Mouse (Mus musculus) testis, adult 2 months (tissue): ENCODE measurements around the gene Olfr1166. TPM values are rescaled to one million over a fixed set of nuclear protein-coding genes. Genes with fewer than 3 reads are reported as not detected.
"Not testable (repeated sequence)": the region's sequence is repeated elsewhere in the genome, so short reads cannot be mapped to it uniquely, and the experiment has no call there.

Experiments
- H3K27ac ChIP-seq: fragments of 200-500 bp; 2 replicates; pipeline ENCODE4 v1.5.1; 2012; ENCODE audit warnings: low read depth, low read length; ENCODE audit not compliant: control insufficient read depth, insufficient read depth
- H3K27me3 ChIP-seq: fragments of 200-500 bp; 2 replicates; pipeline ENCODE4 v1.6.1; 2012; ENCODE audit warnings: mild to moderate bottlenecking, low read length, moderate library complexity; ENCODE audit not compliant: control insufficient read depth, insufficient read depth
- H3K36me3 ChIP-seq: fragments of 200-500 bp; 2 replicates; pipeline ENCODE4 v1.6.1; 2012; ENCODE audit warnings: mild to moderate bottlenecking, low read length; ENCODE audit not compliant: control insufficient read depth, insufficient read depth
- H3K4me1 ChIP-seq: fragments of 200-500 bp; 2 replicates; pipeline ENCODE4 v1.6.1; 2012; ENCODE audit warnings: low read length; ENCODE audit not compliant: control insufficient read depth, insufficient read depth
- H3K4me3 ChIP-seq: fragments of 200-500 bp; 2 replicates; pipeline ENCODE4 v1.5.1; 2012; ENCODE audit warnings: low read depth, mild to moderate bottlenecking, low read length, moderate library complexity, mixed read lengths; ENCODE audit not compliant: control insufficient read depth
- CTCF ChIP-seq: fragments of 200-500 bp; IDR thresholded peaks from 2 replicates; pipeline ENCODE4 v1.5.1; 2012; ENCODE audit warnings: low read depth, mild to moderate bottlenecking, inconsistent platforms, low read length, moderate library complexity; ENCODE audit not compliant: control insufficient read depth, insufficient read depth, insufficient replicate concordance
- POLR2A ChIP-seq: fragments of 200-500 bp; IDR thresholded peaks from 2 replicates; pipeline ENCODE4 v1.6.1; 2012; ENCODE audit warnings: low read depth, mild to moderate bottlenecking, inconsistent platforms, low read length, moderate library complexity; ENCODE audit not compliant: control insufficient read depth
- polyA plus RNA-seq: library from polyadenylated mRNA; depleted of rRNA; stranded (reverse); fragments of >200 nt; gene quantifications from 2 replicates; pipeline ENCODE4 v1.2.3, GENCODE M21; 2012; rRNA removed

The Olfr1166 gene
- polyA plus RNA-seq: not detected in 2 replicates

GRCm38 (mm10) chr2:88128172-88128571 lies at the start of gene Olfr1166:
Gene Olfr1166, minus strand, starts transcription at chr2:88128272.
- Histone ChIP-seq H3K4me3 (no peak within 1 kb of the TSS), H3K36me3 (no peaks in the 10 kb centered on the region), H3K27me3 (no peaks in the 10 kb centered on the region), H3K4me1 (no peaks in the 10 kb centered on the region), H3K27ac (no peak within 1 kb of the TSS)
- TF ChIP-seq CTCF: no peak
- TF ChIP-seq POLR2A: no peak

DNA sequence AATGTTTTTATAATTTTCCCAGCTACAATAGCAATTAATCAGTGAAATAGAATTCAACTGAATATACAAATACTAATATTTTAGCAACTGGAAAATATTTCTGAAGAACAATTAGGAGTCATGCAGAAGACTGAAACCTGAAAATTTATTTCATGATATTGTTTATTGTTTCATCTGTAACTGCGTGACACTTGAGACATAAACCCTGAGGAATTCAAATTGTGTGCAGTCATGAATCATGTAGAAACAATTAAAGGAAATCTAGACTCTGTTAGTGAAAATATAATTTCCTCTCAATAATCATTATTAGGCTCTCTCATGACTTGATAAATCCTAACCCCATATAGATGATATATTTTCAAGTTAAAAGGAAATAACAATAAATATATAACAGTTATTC lies 27.0 kb upstream of the Olfr1166 start, which contains the start of gene Olfr1167:
TSS of gene Olfr1167 (minus strand) at position 101 of the 400 bp plus-strand sequence.
- not testable (repeated sequence) for H3K4me1 ChIP-seq, H3K27me3 ChIP-seq, H3K36me3 ChIP-seq, H3K4me3 ChIP-seq, H3K27ac ChIP-seq

- Histone ChIP-seq H3K4me3 (no peak within 1 kb of the TSS), H3K4me1 (no peaks in the 10 kb centered on the region), H3K27me3 (no peaks in the 10 kb centered on the region), H3K27ac (no peak within 1 kb of the TSS), H3K36me3 (no peaks in the 10 kb centered on the region)
- TF ChIP-seq CTCF: no peak
- TF ChIP-seq POLR2A: no peak
Observed at GRCm38 (mm10) chr2:88093866-88094265, 34.2 kb downstream of the Olfr1166 start, which contains the start of gene Olfr1164. Gene Olfr1164, minus strand, starts transcription at chr2:88093966.

Other genes with a start within 250 kb of the Olfr1166 start
- not detected in 2 replicates for gene Olfr1153, start 233.3 kb downstream of the Olfr1166 start, polyA plus RNA-seq
- not detected in 2 replicates for gene Olfr1154, start 223.1 kb downstream of the Olfr1166 start, polyA plus RNA-seq
- gene Olfr1155, start 183.1 kb downstream of the Olfr1166 start, polyA plus RNA-seq: not detected in 2 replicates
- not detected in 2 replicates for gene Olfr1156, start 175.2 kb downstream of the Olfr1166 start, polyA plus RNA-seq
- not detected in 2 replicates for gene Olfr1157, start 160.0 kb downstream of the Olfr1166 start, polyA plus RNA-seq
- not detected in 2 replicates for gene Olfr74, start 153.6 kb downstream of the Olfr1166 start, polyA plus RNA-seq
- gene Olfr1158, start 138.2 kb downstream of the Olfr1166 start, polyA plus RNA-seq: not detected in 2 replicates
- gene Olfr1160, start 120.0 kb downstream of the Olfr1166 start, polyA plus RNA-seq: not detected in 2 replicates
- gene Olfr1161, start 105.5 kb downstream of the Olfr1166 start, polyA plus RNA-seq: not detected in 2 replicates
- not detected in 2 replicates for gene Olfr73, start 90.6 kb downstream of the Olfr1166 start, polyA plus RNA-seq
- not detected in 2 replicates for gene Olfr1162, start 77.1 kb downstream of the Olfr1166 start, polyA plus RNA-seq
- not detected in 2 replicates for gene Olfr1163, start 56.4 kb downstream of the Olfr1166 start, polyA plus RNA-seq
- gene Olfr1164, start 34.3 kb downstream of the Olfr1166 start, polyA plus RNA-seq: not detected in 2 replicates
- gene Olfr1167, start 26.9 kb upstream of the Olfr1166 start, polyA plus RNA-seq: not detected in 2 replicates
- not detected in 2 replicates for gene Olfr1168, start 53.6 kb upstream of the Olfr1166 start, polyA plus RNA-seq
- not detected in 2 replicates for gene Olfr1170, start 100.1 kb upstream of the Olfr1166 start, polyA plus RNA-seq
- not detected in 2 replicates for gene Olfr1173, start 151.6 kb upstream of the Olfr1166 start, polyA plus RNA-seq
- not detected in 2 replicates for gene Olfr1174-ps, start 186.9 kb upstream of the Olfr1166 start, polyA plus RNA-seq
- gene Olfr1175-ps, start 198.9 kb upstream of the Olfr1166 start, polyA plus RNA-seq: not detected in 2 replicates
- gene Olfr1176, start 208.4 kb upstream of the Olfr1166 start, polyA plus RNA-seq: not detected in 2 replicates
- not detected in 2 replicates for gene Olfr1177-ps, start 218.2 kb upstream of the Olfr1166 start, polyA plus RNA-seq